Mouse (Mus musculus) intestine, embryonic 16.5 days (tissue): ENCODE measurements around the gene Atp8a2. TPM values are rescaled to one million over a fixed set of nuclear protein-coding genes. Genes with fewer than 3 reads are reported as not detected.

ENCODE experiments used
- ATAC-seq: fragments of 200-750 bp; cut with Nextera tagmentation; 2 replicates; pipeline ENCODE4 v1.8.0; 2017; ENCODE audit warnings: moderate TSS enrichment, moderate library complexity
- H3K27ac ChIP-seq: fragments of 300-500 bp; sonication (generic); 2 replicates; pipeline ENCODE4 v1.5.1; 2014; ENCODE audit warnings: mild to moderate bottlenecking, low read length
- H3K27me3 ChIP-seq: fragments of 300-500 bp; sonication (generic); replicated peaks from 2 replicates; pipeline ENCODE4 v1.6.1; 2014; ENCODE audit warnings: low read length, control low read depth, mixed read lengths; ENCODE audit not compliant: control insufficient read depth, insufficient read depth
- H3K36me3 ChIP-seq: fragments of 300-500 bp; sonication (generic); 2 replicates; pipeline ENCODE4 v1.6.1; 2014; ENCODE audit warnings: low read length, control low read depth; ENCODE audit not compliant: control insufficient read depth, insufficient read depth
- H3K4me1 ChIP-seq: fragments of 300-500 bp; sonication (generic); 2 replicates; pipeline ENCODE4 v1.6.1; 2014; ENCODE audit warnings: low read length, control low read depth, mixed read lengths; ENCODE audit not compliant: control insufficient read depth, insufficient read depth
- H3K4me2 ChIP-seq: fragments of 300-500 bp; sonication (generic); 2 replicates; pipeline ENCODE4 v1.6.1; 2014; ENCODE audit warnings: low read depth, low read length, control low read depth
- H3K4me3 ChIP-seq: fragments of 300-500 bp; sonication (generic); 2 replicates; pipeline ENCODE4 v1.5.1; 2014; ENCODE audit warnings: mild to moderate bottlenecking, low read length
- H3K9ac ChIP-seq: fragments of 300-500 bp; sonication (generic); 2 replicates; pipeline ENCODE4 v1.6.1; 2014; ENCODE audit warnings: low read depth, low read length
- H3K9me3 ChIP-seq: fragments of 300-500 bp; sonication (generic); 2 replicates; pipeline ENCODE4 v1.6.1; 2016; ENCODE audit warnings: low read length, control low read depth; ENCODE audit not compliant: control insufficient read depth
- WGBS: fragments of 180-500 bp; shearing (Covaris S2); extraction: QIAGEN DNeasy Blood & Tissue Kit; methylation state at CpG from one replicate; pipeline ENCODE4 v1.1.7; 2014; 5-methylcytosine and 5-hydroxymethylcytosine counted together
- polyA plus RNA-seq: library from polyadenylated mRNA; unstranded; fragments of >200 nt; fragmentation: Nextera tagmentation; extraction: Ambion mirVana; gene quantifications from 2 replicates; pipeline ENCODE4 v1.2.1, GENCODE M21; 2015

Atp8a2 gene
- polyA plus RNA-seq, 1 experiment from 2014 or later: 6.7 TPM

GRCm38 (mm10) chr14:59648611-59649010 is 548.4 kb downstream of the Atp8a2 start:
- Histone ChIP-seq H3K27me3 (no peaks in the 10 kb centered on the region), H3K9ac (no peak overlapping the region), H3K4me1 (peaks cover 3% of the 10 kb centered on the region; the same call in 1 of the 2 replicates), H3K27ac (no peak overlapping the region), H3K9me3 (no peaks in the 10 kb centered on the region), H3K4me3 (no peak overlapping the region), H3K36me3 (no peaks in the 10 kb centered on the region), H3K4me2 (no peak overlapping the region)
- no peak for ATAC-seq
- WGBS: 80% methylated on average over 10 of the region's 10 CpGs

- WGBS: 59% methylated on average over 16 of the region's 16 CpGs
- Histone ChIP-seq H3K4me1 (peaks cover 5% of the 10 kb centered on the region; the same call in 1 of the 2 replicates), H3K4me3 (no peak overlapping the region), H3K4me2 (no peak overlapping the region), H3K27ac (no peak overlapping the region), H3K9me3 (no peaks in the 10 kb centered on the region), H3K36me3 (no peaks in the 10 kb centered on the region), H3K9ac (no peak overlapping the region), H3K27me3 (no peaks in the 10 kb centered on the region)
- peak; percentile 33; the same call in 1 of the 2 replicates for ATAC-seq
Observed at GRCm38 (mm10) chr14:59646826-59647697, 549.9 kb downstream of the Atp8a2 start.

- H3K4me3 ChIP-seq: no peak overlapping the region
- H3K27me3 ChIP-seq: no peaks in the 10 kb centered on the region
- no peak overlapping the region for H3K27ac ChIP-seq
- peaks cover 5% of the 10 kb centered on the region; the same call in 1 of the 2 replicates for H3K4me1 ChIP-seq
- no peak for ATAC-seq
- 83% methylated on average over 3 of the region's 3 CpGs for WGBS
- no peak overlapping the region for H3K4me2 ChIP-seq
- no peaks in the 10 kb centered on the region for H3K36me3 ChIP-seq
- H3K9me3 ChIP-seq: no peaks in the 10 kb centered on the region
- no peak overlapping the region for H3K9ac ChIP-seq
Observed at GRCm38 (mm10) chr14:59644896-59645295, 552.1 kb downstream of the Atp8a2 start.

GRCm38 (mm10) chr14:59644166-59644565 is 552.8 kb downstream of the Atp8a2 start:
- no peak overlapping the region for H3K9ac ChIP-seq
- no peaks in the 10 kb centered on the region for H3K27me3 ChIP-seq
- ATAC-seq: no peak
- peaks cover 12% of the 10 kb centered on the region; the same call in 1 of the 2 replicates for H3K4me1 ChIP-seq
- no peaks in the 10 kb centered on the region for H3K36me3 ChIP-seq
- 89% methylated on average over 1 of the region's 1 CpGs for WGBS
- H3K27ac ChIP-seq: no peak overlapping the region
- H3K4me3 ChIP-seq: no peak overlapping the region
- no peaks in the 10 kb centered on the region for H3K9me3 ChIP-seq
- no peak overlapping the region for H3K4me2 ChIP-seq

GRCm38 (mm10) chr14:59643582-59643981 is 553.4 kb downstream of the Atp8a2 start:
- Histone ChIP-seq H3K9me3 (no peaks in the 10 kb centered on the region), H3K4me2 (no peak overlapping the region), H3K9ac (no peak overlapping the region), H3K4me1 (peaks cover 15% of the 10 kb centered on the region; the same call in 1 of the 2 replicates), H3K4me3 (no peak overlapping the region), H3K27ac (no peak overlapping the region), H3K36me3 (no peaks in the 10 kb centered on the region), H3K27me3 (no peaks in the 10 kb centered on the region)
- 51% methylated on average over 12 of the region's 12 CpGs for WGBS
- ATAC-seq: no peak

GRCm38 (mm10) chr14:59641856-59642255 is 555.1 kb downstream of the Atp8a2 start:
- WGBS: 36% methylated on average over 5 of the region's 5 CpGs
- Histone ChIP-seq H3K9me3 (no peaks in the 10 kb centered on the region), H3K9ac (no peak overlapping the region), H3K27ac (no peak overlapping the region), H3K4me1 (peaks cover 12% of the 10 kb centered on the region; the same call in 1 of the 2 replicates), H3K4me2 (no peak overlapping the region), H3K4me3 (no peak overlapping the region), H3K27me3 (no peaks in the 10 kb centered on the region), H3K36me3 (no peaks in the 10 kb centered on the region)
- no peak for ATAC-seq

- ATAC-seq: 0 out of 2 replicates have a peak, but pooled peaks have one; percentile 50
Observed at GRCm38 (mm10) chr14:59638906-59639703, 557.9 kb downstream of the Atp8a2 start.

GRCm38 (mm10) chr14:59633988-59634387 is 563.0 kb downstream of the Atp8a2 start:
- 0 out of 2 replicates have a peak, but pooled peaks cover under 1% of the 10 kb centered on the region for H3K4me1 ChIP-seq
- no peaks in the 10 kb centered on the region for H3K36me3 ChIP-seq
- no peak overlapping the region for H3K27ac ChIP-seq
- H3K9me3 ChIP-seq: no peaks in the 10 kb centered on the region
- ATAC-seq: no peak
- H3K27me3 ChIP-seq: no peaks in the 10 kb centered on the region
- H3K9ac ChIP-seq: no peak overlapping the region
- H3K4me3 ChIP-seq: no peak overlapping the region
- no peak overlapping the region for H3K4me2 ChIP-seq
- WGBS: 82% methylated on average over 9 of the region's 9 CpGs

More at GRCm38 (mm10) chr14:59638906-59639703, 557.9 kb downstream of the Atp8a2 start:
- H3K36me3 ChIP-seq: no peaks in the 10 kb centered on the region
- no peak overlapping the region for H3K4me2 ChIP-seq
- no peak overlapping the region for H3K9ac ChIP-seq
- no peak overlapping the region for H3K27ac ChIP-seq
- WGBS: 33% methylated on average over 7 of the region's 7 CpGs
- H3K27me3 ChIP-seq: no peaks in the 10 kb centered on the region
- H3K4me3 ChIP-seq: no peak overlapping the region
- peaks cover 12% of the 10 kb centered on the region; the same call in 1 of the 2 replicates for H3K4me1 ChIP-seq
- no peaks in the 10 kb centered on the region for H3K9me3 ChIP-seq

- no peak overlapping the region for H3K27ac ChIP-seq
- no peak overlapping the region for H3K4me2 ChIP-seq
- H3K36me3 ChIP-seq: no peaks in the 10 kb centered on the region
- H3K4me1 ChIP-seq: no peaks in the 10 kb centered on the region
- H3K9me3 ChIP-seq: no peaks in the 10 kb centered on the region
- 78% methylated on average over 5 of the region's 5 CpGs for WGBS
- no peak overlapping the region for H3K4me3 ChIP-seq
- no peak for ATAC-seq
- H3K27me3 ChIP-seq: no peaks in the 10 kb centered on the region
- no peak overlapping the region for H3K9ac ChIP-seq
Observed at GRCm38 (mm10) chr14:59633295-59633898, 563.6 kb downstream of the Atp8a2 start.
